Mouse (Mus musculus) MEL (cell line): ENCODE results near the gene Card10.

Experiments
- CTCF ChIP-seq, 3 experiments: IDR thresholded peaks in 2 of 3; conservative IDR thresholded peaks in 1 of 3; 2 replicates each; pipeline ENCODE4 v1.5.1; 2011 to 2012; ENCODE audit warnings: low read length in 3 of 3, low read depth in 2 of 3, mild to moderate bottlenecking in 2 of 3, improper control_type of control experiment in 1 of 3, inconsistent platforms in 1 of 3, mixed read lengths in 1 of 3, moderate library complexity in 1 of 3; ENCODE audit not compliant: control insufficient read depth in 1 of 3, insufficient read depth in 1 of 3, poor library complexity in 1 of 3, severe bottlenecking in 1 of 3
- EP300 ChIP-seq, 2 experiments: IDR thresholded peaks; 2 replicates each; pipeline ENCODE4 v1.6.1; 2011; ENCODE audit warnings: improper control_type of control experiment in 2 of 2, low read length in 2 of 2, low read depth in 1 of 2, mild to moderate bottlenecking in 1 of 2
- HCFC1 ChIP-seq: IDR thresholded peaks from 2 replicates; pipeline ENCODE4 v1.6.1; 2012; ENCODE audit warnings: low read depth, mild to moderate bottlenecking, inconsistent platforms, low read length, improper control_type of control experiment, moderate library complexity
- KAT2A ChIP-seq: conservative IDR thresholded peaks from 2 replicates; pipeline ENCODE4 v1.6.1; 2012; ENCODE audit warnings: low read depth, low read length, improper control_type of control experiment, inconsistent platforms
- POLR2A ChIP-seq, 2 experiments: IDR thresholded peaks; 2 replicates each; pipeline ENCODE4 v1.6.1; 2011 to 2012; ENCODE audit warnings: low read length in 2 of 2, mild to moderate bottlenecking in 2 of 2, control low read depth in 1 of 2, improper control_type of control experiment in 1 of 2, low read depth in 1 of 2, moderate library complexity in 1 of 2; ENCODE audit not compliant: control insufficient read depth in 1 of 2, insufficient read depth in 1 of 2, poor library complexity in 1 of 2
- TAL1 ChIP-seq: IDR thresholded peaks from 2 replicates; pipeline ENCODE4 v1.6.1; 2012; ENCODE audit warnings: mild to moderate bottlenecking, inconsistent platforms, low read length, moderate library complexity, mixed read lengths
- TBP ChIP-seq: IDR thresholded peaks from 2 replicates; pipeline ENCODE4 v1.8.0; 2011; ENCODE audit warnings: low read depth, low read length, improper control_type of control experiment
- ZKSCAN1 ChIP-seq: IDR thresholded peaks from 2 replicates; pipeline ENCODE4 v1.6.1; 2012; ENCODE audit warnings: low read depth, mild to moderate bottlenecking, inconsistent platforms, low read length, improper control_type of control experiment, moderate library complexity
- ZNF384 ChIP-seq: IDR thresholded peaks from 2 replicates; pipeline ENCODE4 v1.6.1; 2012; ENCODE audit warnings: low read depth, mild to moderate bottlenecking, inconsistent platforms, low read length, improper control_type of control experiment

DNA sequence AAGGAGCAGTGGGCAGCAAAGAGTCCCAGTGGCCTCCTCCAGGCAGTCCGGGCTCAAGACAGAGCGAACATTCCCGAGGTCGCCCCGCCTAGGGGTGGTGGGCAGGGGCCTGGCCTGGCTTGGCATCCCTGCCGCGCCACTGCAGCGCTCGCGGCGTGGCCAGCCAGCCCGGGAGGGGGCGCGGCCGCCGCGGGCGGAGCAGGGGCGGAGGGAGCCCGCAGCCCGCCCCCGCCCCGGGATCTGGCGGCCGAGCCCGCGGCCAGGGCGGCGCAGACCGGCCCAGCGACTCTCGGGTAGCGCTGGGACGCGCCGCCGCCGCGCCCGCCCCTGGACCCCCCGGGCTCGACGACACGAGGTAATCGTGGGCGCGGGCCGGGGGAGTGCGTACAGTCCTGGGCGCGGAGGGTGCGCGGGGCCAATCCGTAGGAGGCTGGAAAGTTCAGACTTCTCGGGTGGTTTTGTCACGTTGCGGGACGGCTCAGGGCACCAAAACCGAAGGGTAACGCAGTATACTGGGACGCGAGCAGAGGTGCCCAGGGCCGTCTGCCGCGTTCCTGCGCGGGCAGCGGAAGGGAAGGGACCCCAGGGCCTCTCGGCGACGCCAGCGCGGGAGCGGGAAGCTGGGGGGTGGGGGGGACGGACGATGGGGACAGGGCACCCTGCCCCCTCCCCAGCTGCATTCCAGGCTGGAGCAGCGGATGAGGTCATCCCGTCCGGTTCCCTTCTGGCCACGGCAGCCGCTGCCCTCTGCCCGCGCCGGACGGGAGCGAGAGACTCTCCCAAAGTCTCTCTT is 39.7 kb upstream of the Card10 start, which contains the start of gene Cdc42ep1:
- TF ChIP-seq POLR2A (IDR thresholded peaks at IDR 0.05; ENCODE audit: control insufficient read depth in 1 of 2, insufficient read depth in 1 of 2, low read depth in 1 of 2, low read length in 2 of 2, poor library complexity in 1 of 2) (no peak), ZNF384 (no peak), CTCF (IDR thresholded peaks at IDR 0.05 in 2 of 3, conservative IDR thresholded peaks at IDR 0.05 in 1 of 3; ENCODE audit: control insufficient read depth in 1 of 3, insufficient read depth in 1 of 3, low read depth in 2 of 3, low read length in 3 of 3, poor library complexity in 1 of 3, severe bottlenecking in 1 of 3) (no peak), EP300 (IDR thresholded peaks at IDR 0.05; ENCODE audit: low read depth in 1 of 2, low read length in 2 of 2) (no peak), KAT2A (no peak), TAL1 (no peak), TBP (no peak), ZKSCAN1 (no peak), HCFC1 (no peak)
